Mouse (Mus musculus): ENCODE results near the gene Pdia5. TPM values are rescaled to one million over a fixed set of nuclear protein-coding genes. Genes with fewer than 3 reads are reported as not detected.

Pdia5 gene
- polyA plus RNA-seq, 1 experiment = 12.2 TPM

- no peak for DNase-seq (ENCODE audit: low read depth)
- TF ChIP-seq POLR2A (IDR thresholded peaks at IDR 0.05; ENCODE audit: borderline replicate concordance, extremely low read depth, insufficient read depth, insufficient read length, poor library complexity, severe bottlenecking) (no peak), CTCF (IDR thresholded peaks at IDR 0.05; ENCODE audit: borderline replicate concordance, extremely low read depth, insufficient read depth, insufficient read length) (no peak)
Observed at GRCm38 (mm10) chr16:35431608-35432007, 59.1 kb downstream of the Pdia5 start.

- TF ChIP-seq POLR2A (IDR thresholded peaks at IDR 0.05; ENCODE audit: borderline replicate concordance, extremely low read depth, insufficient read depth, insufficient read length, poor library complexity, severe bottlenecking) (no peak), CTCF (IDR thresholded peaks at IDR 0.05; ENCODE audit: borderline replicate concordance, extremely low read depth, insufficient read depth, insufficient read length) (no peak)
- peak; percentile 21 for DNase-seq (ENCODE audit: low read depth)
Observed at GRCm38 (mm10) chr16:35424926-35425325, 65.7 kb downstream of the Pdia5 start.

DNA sequence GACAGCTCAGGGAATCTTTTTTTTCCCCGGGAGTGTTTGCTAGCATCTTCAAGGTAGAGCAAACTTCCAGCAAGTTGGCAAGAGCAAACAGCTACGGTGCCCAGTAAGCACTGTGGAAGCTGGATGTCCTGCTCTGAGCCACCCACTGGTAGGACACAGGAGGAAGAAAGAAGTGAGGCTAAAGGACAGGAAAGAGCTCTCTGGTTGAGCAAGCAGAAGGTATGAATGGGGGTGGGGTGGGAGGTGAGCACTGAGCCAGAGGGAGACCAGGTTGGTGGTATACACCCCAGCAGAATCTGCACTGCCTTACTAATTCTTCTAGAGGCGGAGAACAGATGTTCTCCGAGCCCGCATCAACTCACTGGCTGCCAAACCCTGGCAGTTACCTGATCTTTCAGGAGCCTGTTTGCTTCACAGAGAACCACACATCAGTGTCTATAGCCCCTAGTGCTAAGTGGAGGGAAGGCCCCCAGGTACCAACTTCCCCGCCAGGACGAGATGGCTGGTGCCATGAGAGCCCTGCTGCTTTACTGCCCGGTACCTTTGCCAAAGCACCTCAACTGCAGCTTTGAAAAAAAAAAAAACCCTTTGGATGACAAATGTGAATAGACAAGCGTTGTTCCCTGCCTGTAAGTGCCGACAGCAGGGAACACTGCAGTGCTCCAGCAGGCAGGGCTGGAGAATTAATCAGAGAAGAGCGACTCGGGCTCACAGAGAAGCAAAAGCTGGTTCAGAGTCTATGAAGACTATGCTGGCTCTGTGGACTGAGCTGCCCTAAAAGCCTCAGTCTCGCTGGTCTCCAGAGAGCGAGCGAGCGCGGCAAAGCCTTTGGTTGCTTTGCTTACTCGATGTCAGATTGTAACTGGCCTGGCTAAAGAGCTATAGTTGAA is 67.2 kb downstream of the Pdia5 start:
- TF ChIP-seq POLR2A (IDR thresholded peaks at IDR 0.05; ENCODE audit: borderline replicate concordance, extremely low read depth, insufficient read depth, insufficient read length, poor library complexity, severe bottlenecking) (no peak), CTCF (IDR thresholded peaks at IDR 0.05; ENCODE audit: borderline replicate concordance, extremely low read depth, insufficient read depth, insufficient read length) (no peak)
- peak; percentile 53 for DNase-seq (ENCODE audit: low read depth)

DNA sequence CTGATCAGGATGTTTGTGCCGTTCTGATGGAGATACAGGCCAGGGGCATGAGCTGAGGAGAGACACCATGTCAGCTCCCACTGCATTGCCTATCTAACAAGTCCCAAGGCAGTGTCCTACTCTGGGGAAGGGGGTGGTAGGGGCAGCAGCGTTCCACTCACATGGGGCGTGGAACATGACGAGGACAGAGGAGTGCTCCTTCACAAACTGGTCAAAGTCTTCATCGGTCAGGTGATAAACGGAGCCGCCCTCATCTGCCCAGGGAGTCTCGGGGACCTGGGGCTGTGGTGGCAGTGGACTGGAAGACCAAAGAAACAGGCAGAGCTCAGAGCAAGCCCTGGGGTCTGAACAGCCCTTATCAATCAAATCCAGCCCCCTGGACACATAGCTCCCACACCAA is 68.0 kb downstream of the Pdia5 start:
- no peak for TF ChIP-seq CTCF (IDR thresholded peaks at IDR 0.05; ENCODE audit: borderline replicate concordance, extremely low read depth, insufficient read depth, insufficient read length)
- TF ChIP-seq POLR2A (IDR thresholded peaks at IDR 0.05; ENCODE audit: borderline replicate concordance, extremely low read depth, insufficient read depth, insufficient read length, poor library complexity, severe bottlenecking) = no peak

DNA sequence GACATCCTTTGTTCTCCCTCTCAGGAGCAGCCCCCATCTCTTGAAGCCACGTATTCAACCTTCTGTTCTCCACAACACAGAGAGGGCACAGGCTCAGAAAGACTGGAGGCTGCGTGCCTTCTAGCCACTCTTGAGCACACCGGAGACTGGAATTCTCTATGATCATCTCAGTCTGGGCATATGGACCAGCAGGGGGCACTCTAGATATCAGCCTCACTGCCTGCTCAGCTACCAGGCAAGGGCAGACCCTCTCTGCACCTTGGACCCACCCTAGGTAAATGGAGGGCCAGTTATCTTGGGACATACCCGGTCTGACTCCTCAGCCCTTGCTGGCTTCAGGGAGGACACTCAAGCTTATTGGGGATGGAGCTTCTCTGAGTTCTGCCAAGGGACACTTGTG is 68.5 kb downstream of the Pdia5 start:
- peak; percentile 48 for DNase-seq (ENCODE audit: low read depth)

More for the DNA sequence above, 68.0 kb downstream of the Pdia5 start:
- DNase-seq (ENCODE audit: low read depth) = no peak

DNA sequence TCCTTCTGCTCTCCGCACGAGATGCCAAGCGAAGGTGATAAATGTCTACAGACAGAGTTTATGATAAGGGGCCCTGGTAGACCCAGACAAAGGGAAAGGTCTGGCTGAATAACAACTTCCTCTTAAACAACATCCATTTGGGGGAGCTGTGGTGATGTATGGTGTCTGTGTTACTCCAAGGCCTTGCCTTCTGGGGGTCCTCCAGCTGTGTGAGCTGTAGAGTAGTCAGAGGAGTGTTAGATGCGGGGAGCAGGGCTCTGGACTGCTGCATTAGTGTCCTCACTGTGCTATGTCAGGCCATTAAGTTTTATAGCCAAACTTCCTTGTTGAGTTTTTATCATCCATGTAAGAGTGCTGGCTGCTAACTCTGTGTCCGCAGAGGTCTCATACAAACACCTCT is 76.1 kb downstream of the Pdia5 start:
- no peak for DNase-seq (ENCODE audit: low read depth)
- TF ChIP-seq POLR2A (IDR thresholded peaks at IDR 0.05; ENCODE audit: borderline replicate concordance, extremely low read depth, insufficient read depth, insufficient read length, poor library complexity, severe bottlenecking) (no peak), CTCF (IDR thresholded peaks at IDR 0.05; ENCODE audit: borderline replicate concordance, extremely low read depth, insufficient read depth, insufficient read length) (no peak)

More for the DNA sequence above, 68.5 kb downstream of the Pdia5 start:
- TF ChIP-seq CTCF (IDR thresholded peaks at IDR 0.05; ENCODE audit: borderline replicate concordance, extremely low read depth, insufficient read depth, insufficient read length) (peak; percentile 63; the same call in 1 of the 2 replicates), POLR2A (IDR thresholded peaks at IDR 0.05; ENCODE audit: borderline replicate concordance, extremely low read depth, insufficient read depth, insufficient read length, poor library complexity, severe bottlenecking) (no peak)

DNA sequence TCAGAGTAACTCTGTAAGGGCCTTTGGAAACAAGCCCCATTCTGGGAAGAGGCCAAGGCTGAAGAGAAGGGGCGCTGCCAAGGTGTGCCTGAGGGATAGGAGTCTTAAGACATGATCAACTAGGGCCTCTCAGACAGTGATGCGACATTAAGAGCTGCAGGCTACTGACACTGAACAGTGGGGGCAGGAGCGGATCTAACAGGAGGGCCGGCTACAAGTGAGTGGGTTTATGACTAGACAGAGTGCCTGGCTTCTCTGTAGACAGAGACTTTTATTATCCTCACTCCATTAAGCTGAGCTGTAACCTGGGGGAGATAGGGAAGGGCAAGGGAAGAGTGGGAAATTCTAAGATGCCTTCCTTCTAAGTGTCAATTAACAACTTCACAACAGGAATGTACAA is 84.0 kb downstream of the Pdia5 start:
- TF ChIP-seq POLR2A (IDR thresholded peaks at IDR 0.05; ENCODE audit: borderline replicate concordance, extremely low read depth, insufficient read depth, insufficient read length, poor library complexity, severe bottlenecking) = no peak
- no peak for TF ChIP-seq CTCF (IDR thresholded peaks at IDR 0.05; ENCODE audit: borderline replicate concordance, extremely low read depth, insufficient read depth, insufficient read length)
- no peak for DNase-seq (ENCODE audit: low read depth)

GRCm38 (mm10) chr16:35406166-35406565 is 84.5 kb downstream of the Pdia5 start:
- no peak for DNase-seq (ENCODE audit: low read depth)
- TF ChIP-seq POLR2A (IDR thresholded peaks at IDR 0.05; ENCODE audit: borderline replicate concordance, extremely low read depth, insufficient read depth, insufficient read length, poor library complexity, severe bottlenecking) = no peak
- TF ChIP-seq CTCF (IDR thresholded peaks at IDR 0.05; ENCODE audit: borderline replicate concordance, extremely low read depth, insufficient read depth, insufficient read length) = no peak

GRCm38 (mm10) chr16:35405348-35406080 is 85.2 kb downstream of the Pdia5 start:
- no peak for TF ChIP-seq CTCF (IDR thresholded peaks at IDR 0.05; ENCODE audit: borderline replicate concordance, extremely low read depth, insufficient read depth, insufficient read length)
- TF ChIP-seq POLR2A (IDR thresholded peaks at IDR 0.05; ENCODE audit: borderline replicate concordance, extremely low read depth, insufficient read depth, insufficient read length, poor library complexity, severe bottlenecking) = no peak
- no peak for DNase-seq (ENCODE audit: low read depth)

- no peak for DNase-seq (ENCODE audit: low read depth)
- TF ChIP-seq POLR2A (IDR thresholded peaks at IDR 0.05; ENCODE audit: borderline replicate concordance, extremely low read depth, insufficient read depth, insufficient read length, poor library complexity, severe bottlenecking) = no peak
- no peak for TF ChIP-seq CTCF (IDR thresholded peaks at IDR 0.05; ENCODE audit: borderline replicate concordance, extremely low read depth, insufficient read depth, insufficient read length)
Observed at GRCm38 (mm10) chr16:35404864-35405263, 85.8 kb downstream of the Pdia5 start.

DNA sequence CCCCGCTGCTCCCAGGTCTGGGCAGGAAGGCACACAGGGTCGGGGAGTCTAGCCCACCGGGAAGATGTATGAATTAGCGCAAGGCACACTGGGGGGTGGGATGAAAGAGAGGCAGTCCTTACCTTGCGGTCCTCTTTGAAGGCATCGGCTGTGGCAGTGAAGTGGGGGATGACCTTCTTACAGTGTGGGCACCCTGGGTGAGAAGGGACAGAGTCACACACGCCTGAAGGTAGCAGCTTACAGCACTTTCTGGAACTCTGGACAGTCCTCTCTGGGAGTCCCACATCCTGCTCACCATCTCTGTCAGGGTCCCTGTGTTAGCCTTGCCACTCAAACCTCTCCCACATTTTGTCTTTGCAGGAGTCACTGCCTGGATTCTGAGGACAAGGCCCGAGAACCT is 86.8 kb downstream of the Pdia5 start:
- TF ChIP-seq CTCF (IDR thresholded peaks at IDR 0.05; ENCODE audit: borderline replicate concordance, extremely low read depth, insufficient read depth, insufficient read length) (no peak), POLR2A (IDR thresholded peaks at IDR 0.05; ENCODE audit: borderline replicate concordance, extremely low read depth, insufficient read depth, insufficient read length, poor library complexity, severe bottlenecking) (no peak)
- DNase-seq (ENCODE audit: low read depth) = no peak

Measured in brain, embryonic 14.5 days (tissue).